Mouse (Mus musculus) liver, postnatal 0 days (tissue): Measurements from ENCODE around the gene Fbxw10. TPM values are rescaled to one million over a fixed set of nuclear protein-coding genes. Genes with fewer than 3 reads are reported as not detected.

Source experiments
- ATAC-seq: fragments of 200-750 bp; cut with Nextera tagmentation; 2 replicates; pipeline ENCODE4 v1.8.0; 2017; ENCODE audit warnings: mild to moderate bottlenecking, moderate library complexity
- DNase-seq: peaks from one replicate; pipeline ENCODE4 v3.0.0-alpha.2; 2016
- H3K27ac ChIP-seq: fragments of 300-500 bp; sonication (generic); 2 replicates; pipeline ENCODE4 v1.5.1; 2014; ENCODE audit warnings: antibody characterized with exemption, moderate library complexity, mild to moderate bottlenecking, low read depth
- H3K27me3 ChIP-seq: fragments of 300-500 bp; sonication (generic); 2 replicates; pipeline ENCODE4 v1.6.1; 2014; ENCODE audit warnings: low read length, control low read depth, mixed read lengths; ENCODE audit not compliant: insufficient read depth
- H3K36me3 ChIP-seq: fragments of 300-500 bp; sonication (generic); replicated peaks from 2 replicates; pipeline ENCODE4 v1.6.1; 2014; ENCODE audit warnings: mild to moderate bottlenecking, control low read depth, low read length, moderate library complexity, mixed read lengths; ENCODE audit not compliant: insufficient read depth
- H3K4me1 ChIP-seq: fragments of 300-500 bp; sonication (generic); 2 replicates; pipeline ENCODE4 v1.6.1; 2014; ENCODE audit warnings: antibody characterized with exemption, mild to moderate bottlenecking, control low read depth; ENCODE audit not compliant: insufficient read depth
- H3K4me2 ChIP-seq: fragments of 300-500 bp; sonication (generic); 2 replicates; pipeline ENCODE4 v1.6.1; 2014; ENCODE audit warnings: low read depth, mild to moderate bottlenecking, low read length, moderate library complexity, mixed read lengths
- H3K4me3 ChIP-seq: fragments of 300-500 bp; sonication (generic); 2 replicates; pipeline ENCODE4 v1.5.1; 2014; ENCODE audit warnings: low read depth, low read length
- H3K9ac ChIP-seq: fragments of 300-500 bp; sonication (generic); replicated peaks from 2 replicates; pipeline ENCODE4 v1.6.1; 2014; ENCODE audit warnings: mild to moderate bottlenecking, moderate library complexity
- H3K9me3 ChIP-seq: fragments of 300-500 bp; sonication (generic); 2 replicates; pipeline ENCODE4 v1.6.1; 2016; ENCODE audit warnings: mild to moderate bottlenecking, control low read depth, low read length, mixed read lengths
- CTCF ChIP-seq: sonication (generic); IDR thresholded peaks from 2 replicates; pipeline ENCODE4 v1.5.1; 2016; ENCODE audit warnings: antibody characterized with exemption, low read depth
- EP300 ChIP-seq: IDR thresholded peaks from 2 replicates; pipeline ENCODE4 v1.6.1; 2016; ENCODE audit warnings: antibody characterized with exemption, low read depth, mild to moderate bottlenecking
- WGBS: fragments of 180-500 bp; shearing (Covaris S2); extraction: QIAGEN DNeasy Blood & Tissue Kit; methylation state at CpG from one replicate; pipeline ENCODE4 v1.1.7; 2014; ENCODE audit not compliant: insufficient replicate concordance; 5-methylcytosine and 5-hydroxymethylcytosine counted together
- polyA plus RNA-seq: library from polyadenylated mRNA; unstranded; fragments of >200 nt; fragmentation: Nextera tagmentation; extraction: Ambion mirVana; gene quantifications from 2 replicates; pipeline ENCODE4 v1.2.1, GENCODE M21; 2015

Gene Fbxw10
- polyA plus RNA-seq, 1 experiment from 2014 or later: 0.13 TPM

DNA sequence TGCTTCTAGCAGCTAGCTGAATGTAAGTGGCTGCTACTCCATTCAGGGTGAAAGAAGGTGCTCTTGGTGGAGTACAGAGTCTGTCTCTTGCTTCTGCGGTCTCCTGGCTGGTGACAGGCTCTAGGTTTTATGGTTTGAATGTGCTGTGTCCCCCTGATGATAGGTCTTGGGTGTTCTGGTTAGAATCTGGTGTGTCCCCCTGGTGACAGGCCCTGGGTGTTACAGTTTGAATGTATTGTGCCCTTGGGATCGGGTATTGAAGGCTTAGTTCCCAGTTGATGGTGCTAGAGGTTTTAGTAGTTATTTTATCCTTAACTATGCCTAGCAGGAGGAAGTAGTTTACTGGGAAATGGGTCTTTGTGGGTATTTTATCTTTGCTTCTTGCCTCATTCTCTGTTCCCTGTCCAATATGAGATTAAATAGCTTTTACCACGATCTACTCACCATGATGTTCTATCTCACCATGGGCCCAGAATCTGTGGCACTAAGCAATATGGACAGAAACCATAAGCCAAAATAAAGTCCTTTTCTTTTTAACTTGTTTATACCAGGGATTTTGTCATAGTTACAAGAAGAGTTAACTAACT lies 62.9 kb downstream of the Fbxw10 start:
- 60% methylated on average over 3 of the region's 3 CpGs for WGBS
- no peaks in the 10 kb centered on the region for H3K27me3 ChIP-seq
- no peak overlapping the region for H3K27ac ChIP-seq
- DNase-seq (no peak), ATAC-seq (no peak)
- no peaks in the 10 kb centered on the region for H3K36me3 ChIP-seq
- no peaks in the 10 kb centered on the region for H3K9me3 ChIP-seq
- no peak overlapping the region for H3K4me3 ChIP-seq
- no peak for TF ChIP-seq EP300
- peak; percentile 47 for TF ChIP-seq CTCF
- H3K4me2 ChIP-seq: no peak overlapping the region
- H3K4me1 ChIP-seq: no peaks in the 10 kb centered on the region
- H3K9ac ChIP-seq: no peak overlapping the region

DNA sequence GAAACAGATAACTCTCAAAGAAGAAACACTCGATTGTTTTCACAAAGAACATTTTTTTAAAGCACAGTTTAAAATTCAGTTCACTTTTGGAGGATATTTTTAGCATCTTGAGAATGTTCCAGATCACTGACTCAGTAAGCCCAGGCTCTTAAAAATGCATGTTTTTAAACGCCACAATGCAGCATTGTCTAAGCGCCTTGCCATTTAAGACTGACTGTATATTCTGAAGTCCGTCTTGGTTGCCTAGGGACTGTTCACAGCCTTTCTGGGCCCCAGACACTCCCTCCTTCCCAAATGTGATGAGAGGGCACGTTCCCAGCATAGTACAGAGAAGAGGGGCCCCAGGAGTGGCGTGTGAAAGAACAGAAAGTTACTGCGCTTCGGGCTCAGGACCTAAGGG lies 64.5 kb downstream of the Fbxw10 start:
- Histone ChIP-seq H3K9ac (no peak overlapping the region), H3K9me3 (no peaks in the 10 kb centered on the region), H3K27me3 (no peaks in the 10 kb centered on the region), H3K36me3 (no peaks in the 10 kb centered on the region), H3K4me3 (no peak overlapping the region), H3K4me2 (no peak overlapping the region), H3K4me1 (peaks cover 10% of the 10 kb centered on the region), H3K27ac (no peak overlapping the region)
- 67% methylated on average over 8 of the region's 8 CpGs for WGBS
- DNase-seq (no peak), ATAC-seq (no peak)
- TF ChIP-seq CTCF: no peak
- TF ChIP-seq EP300: no peak

DNA sequence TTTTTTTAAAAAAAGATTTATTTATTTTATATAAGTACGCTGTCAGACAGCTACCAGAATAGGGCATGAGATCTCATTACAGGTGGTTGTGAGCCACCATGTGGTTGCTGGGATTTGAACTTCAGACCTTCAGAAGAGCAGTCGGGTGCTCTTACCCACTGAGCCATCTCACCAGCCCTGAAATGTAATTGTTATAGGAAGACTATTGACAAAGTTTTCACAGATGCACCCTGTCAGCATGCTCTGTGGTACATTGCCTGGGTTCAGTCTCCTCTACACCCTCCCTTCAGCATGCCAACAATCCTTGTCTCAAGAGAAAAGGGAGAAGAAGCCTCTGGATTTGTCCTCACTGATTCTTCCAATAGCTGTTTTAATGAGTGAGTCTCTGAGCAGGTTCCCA lies 66.3 kb downstream of the Fbxw10 start:
- 67% methylated on average over 2 of the region's 2 CpGs for WGBS
- Histone ChIP-seq H3K4me1 (peaks cover 15% of the 10 kb centered on the region), H3K27me3 (no peaks in the 10 kb centered on the region), H3K9ac (no peak overlapping the region), H3K27ac (no peak overlapping the region), H3K36me3 (no peaks in the 10 kb centered on the region), H3K4me2 (no peak overlapping the region), H3K4me3 (no peak overlapping the region), H3K9me3 (no peaks in the 10 kb centered on the region)
- TF ChIP-seq EP300 (no peak), CTCF (no peak)
- ATAC-seq (no peak), DNase-seq (no peak)

DNA sequence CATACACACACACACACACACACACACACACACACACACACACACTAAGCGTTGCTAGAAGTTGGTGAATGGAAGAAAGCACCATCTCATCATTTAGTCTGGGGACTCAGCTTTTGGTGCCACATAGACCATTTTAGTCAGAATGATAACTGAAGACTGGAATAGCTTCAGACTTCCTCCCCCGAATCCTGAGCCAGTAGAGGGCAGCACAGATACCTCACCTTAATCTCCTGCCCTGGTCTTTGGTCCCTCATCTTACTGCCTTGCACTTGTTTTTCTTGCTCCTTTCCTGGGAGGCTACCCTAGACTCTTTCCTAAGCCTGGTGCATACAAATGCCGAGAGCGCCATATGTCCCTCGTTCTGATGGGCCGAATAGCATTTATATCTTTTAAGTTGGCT lies 67.7 kb downstream of the Fbxw10 start:
- Histone ChIP-seq H3K36me3 (no peaks in the 10 kb centered on the region), H3K27ac (no peak overlapping the region), H3K9me3 (no peaks in the 10 kb centered on the region), H3K27me3 (no peaks in the 10 kb centered on the region), H3K4me3 (no peak overlapping the region), H3K4me2 (no peak overlapping the region), H3K4me1 (peaks cover 15% of the 10 kb centered on the region), H3K9ac (no peak overlapping the region)
- TF ChIP-seq EP300: no peak
- TF ChIP-seq CTCF: peak; percentile 55
- no peak for ATAC-seq
- DNase-seq: peak; percentile 27
- WGBS: 57% methylated on average over 6 of the region's 6 CpGs

DNA sequence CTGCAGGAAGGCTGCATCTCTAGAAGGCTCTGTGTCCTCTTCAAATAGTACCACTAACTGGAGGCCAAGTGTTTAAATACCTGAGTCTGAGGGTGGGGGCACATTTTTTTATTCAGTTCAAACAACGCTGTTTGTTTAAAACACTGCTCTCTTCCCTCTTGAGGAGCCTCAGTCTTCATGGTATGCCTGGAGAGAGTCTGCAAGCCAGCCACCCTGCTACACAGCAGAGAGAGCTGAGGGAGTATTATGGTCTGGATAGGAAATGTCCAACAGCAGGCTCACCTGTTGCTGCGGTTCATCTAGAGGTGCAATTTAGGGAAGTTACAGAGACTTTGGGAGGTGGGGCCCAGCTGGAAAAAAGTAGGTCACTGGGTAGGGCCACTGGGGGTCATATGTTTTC lies 68.6 kb downstream of the Fbxw10 start:
- H3K4me1 ChIP-seq: peaks cover 15% of the 10 kb centered on the region
- DNase-seq (peak; percentile 22), ATAC-seq (no peak; the same call in 1 of the 2 replicates)
- no peaks in the 10 kb centered on the region for H3K36me3 ChIP-seq
- no peak overlapping the region for H3K4me3 ChIP-seq
- TF ChIP-seq CTCF (no peak), EP300 (no peak)
- H3K27ac ChIP-seq: peak overlapping the region; percentile 67
- no peaks in the 10 kb centered on the region for H3K27me3 ChIP-seq
- no peak overlapping the region for H3K4me2 ChIP-seq
- no peak overlapping the region for H3K9ac ChIP-seq
- no peaks in the 10 kb centered on the region for H3K9me3 ChIP-seq
- WGBS: 41% methylated on average over 2 of the region's 2 CpGs

DNA sequence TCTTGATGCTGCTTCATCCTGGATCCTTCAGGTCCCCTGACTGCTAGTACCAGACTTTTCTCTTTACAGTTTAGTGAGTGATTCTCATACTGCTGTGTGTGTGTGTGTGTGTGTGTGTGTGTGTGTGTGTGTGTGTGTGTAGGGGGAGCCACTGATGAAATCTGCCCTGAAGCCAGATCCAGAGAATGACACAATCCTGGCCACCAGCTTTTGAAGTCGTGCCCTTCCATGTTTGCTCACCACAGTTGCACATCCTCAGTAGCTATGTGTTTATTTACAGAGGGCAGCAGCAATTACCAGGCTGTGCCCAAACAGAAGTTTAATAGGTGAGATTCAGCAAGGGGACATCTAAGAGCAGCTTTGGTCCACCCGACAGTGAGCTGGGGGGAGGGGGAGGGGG lies 69.9 kb downstream of the Fbxw10 start:
- peak; percentile 54 for DNase-seq
- peaks cover 15% of the 10 kb centered on the region for H3K4me1 ChIP-seq
- ATAC-seq: peak; percentile 89
- TF ChIP-seq EP300: no peak; the same call in 1 of the 2 replicates
- no peak for TF ChIP-seq CTCF
- WGBS: 17% methylated on average over 2 of the region's 2 CpGs
- peak overlapping the region; percentile 69 for H3K27ac ChIP-seq
- H3K9me3 ChIP-seq: no peaks in the 10 kb centered on the region
- H3K4me2 ChIP-seq: no peak overlapping the region
- H3K36me3 ChIP-seq: no peaks in the 10 kb centered on the region
- H3K4me3 ChIP-seq: no peak overlapping the region
- H3K27me3 ChIP-seq: no peaks in the 10 kb centered on the region
- H3K9ac ChIP-seq: no peak overlapping the region
